Mouse (Mus musculus) liver, adult 2 months (tissue): ENCODE results near the gene Oaz1. TPM values are rescaled to one million over a fixed set of nuclear protein-coding genes. Genes with fewer than 3 reads are reported as not detected.
A peak's percentile ranks its signal among the peaks of the same experiment; 100 is the strongest.

Source experiments
- DNase-seq: peaks from one replicate; pipeline ENCODE4 v3.0.0-alpha.2; 2011; ENCODE audit warnings: low read depth, low spot score; ENCODE audit errors: extremely low read depth
- H3K27ac ChIP-seq: fragments of 200-500 bp; replicated peaks from 2 replicates; pipeline ENCODE4 v1.5.1; 2012; ENCODE audit warnings: low read depth, mild to moderate bottlenecking, control low read depth, inconsistent platforms, low read length; ENCODE audit not compliant: insufficient read depth
- H3K27me3 ChIP-seq: fragments of 200-500 bp; 2 replicates; pipeline ENCODE4 v1.6.1; 2012; ENCODE audit warnings: mild to moderate bottlenecking, moderate library complexity, low read length, inconsistent platforms; ENCODE audit not compliant: control insufficient read depth, insufficient read depth
- H3K36me3 ChIP-seq: fragments of 200-500 bp; 2 replicates; pipeline ENCODE4 v1.6.1; 2012; ENCODE audit warnings: low read length, inconsistent platforms; ENCODE audit not compliant: control insufficient read depth, insufficient read depth
- H3K4me1 ChIP-seq: fragments of 200-500 bp; 2 replicates; pipeline ENCODE4 v1.6.1; 2011; ENCODE audit warnings: low read length; ENCODE audit not compliant: control insufficient read depth, insufficient read depth
- H3K4me3 ChIP-seq: fragments of 200-500 bp; 2 replicates; pipeline ENCODE4 v1.5.1; 2011; ENCODE audit warnings: low read depth, mild to moderate bottlenecking, control low read depth, low read length, moderate library complexity; ENCODE audit not compliant: insufficient read depth
- H3K79me2 ChIP-seq: fragments of 200-500 bp; 2 replicates; pipeline ENCODE4 v1.6.1; 2012; ENCODE audit warnings: inconsistent platforms, mild to moderate bottlenecking, low read length, moderate library complexity; ENCODE audit not compliant: control insufficient read depth, insufficient read depth
- H3K9ac ChIP-seq: fragments of 200-500 bp; 2 replicates; pipeline ENCODE4 v1.6.1; 2012; ENCODE audit warnings: low read depth, mild to moderate bottlenecking, control low read depth, inconsistent platforms, low read length
- CTCF ChIP-seq: fragments of 200-500 bp; IDR thresholded peaks from 2 replicates; pipeline ENCODE4 v1.5.1; 2011; ENCODE audit warnings: low read depth, low read length, control low read depth
- POLR2A ChIP-seq: fragments of 200-500 bp; IDR thresholded peaks from 2 replicates; pipeline ENCODE4 v1.6.1; 2011; ENCODE audit warnings: low read length, control low read depth; ENCODE audit not compliant: insufficient read depth; ENCODE audit errors: extremely low read depth
- WGBS: fragments of 180-500 bp; shearing (Covaris S2); methylation state at CpG from one replicate; pipeline ENCODE4 v1.1.7; 2018; 5-methylcytosine and 5-hydroxymethylcytosine counted together
- polyA plus RNA-seq: library from polyadenylated mRNA; depleted of rRNA; stranded (reverse); fragments of >200 nt; gene quantifications from 2 replicates; pipeline ENCODE4 v1.2.3, GENCODE M21; 2012; rRNA removed
- total RNA-seq: library from RNA; depleted of rRNA; stranded (reverse); fragments of >200 nt; gene quantifications from 2 replicates; pipeline ENCODE4 v1.2.3, GENCODE M21; 2014; rRNA removed

Oaz1 gene
- total RNA-seq (527 and 614 TPM in 2 replicates), polyA plus RNA-seq (1,187 and 1,294 TPM in 2 replicates)

DNA sequence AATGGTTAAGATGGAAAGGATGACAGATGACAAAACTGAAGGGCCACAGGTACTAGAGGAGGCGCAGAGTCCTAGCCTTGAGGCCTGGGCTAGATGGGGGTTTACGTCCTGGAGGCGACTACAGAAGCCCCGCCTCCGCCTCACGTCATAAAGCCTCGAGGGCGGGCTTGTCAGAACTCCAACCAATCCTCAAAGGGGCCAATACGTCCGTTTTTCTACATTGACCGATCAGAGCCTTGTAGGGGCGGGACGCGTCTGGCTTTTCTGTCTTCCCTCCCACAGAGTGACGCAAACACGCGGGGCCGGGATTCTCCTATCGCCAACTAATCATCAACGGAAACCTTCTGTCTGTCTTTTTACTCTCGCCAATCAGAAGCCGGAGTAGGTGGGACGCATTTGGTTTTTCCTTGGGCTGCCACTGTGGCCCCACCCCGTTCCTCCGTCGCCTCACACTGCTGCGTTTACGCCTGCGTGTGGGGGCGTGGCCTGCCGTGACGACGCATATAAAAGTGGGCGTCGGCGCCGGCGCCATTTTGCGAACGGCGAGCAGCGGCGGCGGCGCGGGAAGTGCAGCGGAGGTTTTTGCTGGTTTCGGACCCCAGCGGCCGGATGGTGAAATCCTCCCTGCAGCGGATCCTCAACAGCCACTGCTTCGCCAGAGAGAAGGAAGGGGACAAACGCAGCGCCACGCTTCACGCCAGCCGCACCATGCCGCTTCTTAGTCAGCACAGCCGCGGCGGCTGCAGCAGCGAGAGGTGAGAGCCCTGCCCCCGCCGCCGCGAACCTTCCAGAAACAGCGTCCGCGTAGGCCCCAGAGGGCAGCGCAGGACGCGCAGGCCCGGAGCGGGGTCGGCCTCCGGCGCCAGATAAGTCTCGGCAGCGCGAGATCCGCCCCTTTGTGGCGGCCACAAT lies at the start of gene Oaz1:
Gene Oaz1, plus strand, starts transcription at position 506 of the 912 bp plus-strand sequence.
- DNase-seq, result peak; percentile 98

DNA sequence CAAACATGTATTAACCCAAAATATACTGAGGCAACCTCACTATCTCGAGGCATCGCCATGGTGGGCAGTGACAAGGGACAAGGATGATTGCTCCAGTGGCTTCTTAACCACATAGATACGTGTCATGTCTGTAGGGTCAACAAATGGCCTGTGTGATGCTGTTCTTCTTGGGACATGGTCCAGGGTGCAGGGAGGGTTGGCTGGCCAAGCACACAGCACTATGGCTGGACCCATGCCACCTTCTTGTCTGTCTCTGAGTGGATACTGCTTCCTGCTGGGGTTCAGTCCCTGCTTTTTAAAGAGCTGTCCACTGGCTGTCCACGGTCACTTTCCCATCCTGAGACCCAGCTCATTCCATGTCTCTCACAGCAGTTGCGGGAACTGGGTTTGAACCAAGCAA lies 49.3 kb upstream of the Oaz1 start:
- DNase-seq, result no peak
- H3K27ac ChIP-seq, result no peak overlapping the region
- no peak for TF ChIP-seq CTCF
- TF ChIP-seq POLR2A, result no peak
- H3K9ac ChIP-seq, result no peak overlapping the region
- H3K79me2 ChIP-seq, result no peaks in the 10 kb centered on the region; the same call in 1 of the 2 replicates
- no peak overlapping the region for H3K4me3 ChIP-seq
- H3K4me1 ChIP-seq, result peaks cover 11% of the 10 kb centered on the region
- H3K27me3 ChIP-seq, result no peaks in the 10 kb centered on the region
- WGBS, result 90% methylated on average over 5 of the region's 5 CpGs
- peaks cover 22% of the 10 kb centered on the region; the same call in 1 of the 2 replicates for H3K36me3 ChIP-seq

More for the DNA sequence above, at the start of gene Oaz1:
- Histone ChIP-seq H3K27me3 (no peaks in the 10 kb centered on the region), H3K36me3 (peaks cover 8% of the 10 kb centered on the region), H3K4me1 (peaks cover 37% of the 10 kb centered on the region), H3K4me3 (peak within 1 kb of the TSS; percentile 99), H3K9ac (peak within 1 kb of the TSS; percentile 99), H3K27ac (peak within 1 kb of the TSS; percentile 98), H3K79me2 (peaks cover 16% of the 10 kb centered on the region; the same call in 1 of the 2 replicates)
- WGBS, result under 1% methylated on average over 76 of the region's 82 CpGs
- TF ChIP-seq POLR2A, result peak; percentile 89
- no peak for TF ChIP-seq CTCF

DNA sequence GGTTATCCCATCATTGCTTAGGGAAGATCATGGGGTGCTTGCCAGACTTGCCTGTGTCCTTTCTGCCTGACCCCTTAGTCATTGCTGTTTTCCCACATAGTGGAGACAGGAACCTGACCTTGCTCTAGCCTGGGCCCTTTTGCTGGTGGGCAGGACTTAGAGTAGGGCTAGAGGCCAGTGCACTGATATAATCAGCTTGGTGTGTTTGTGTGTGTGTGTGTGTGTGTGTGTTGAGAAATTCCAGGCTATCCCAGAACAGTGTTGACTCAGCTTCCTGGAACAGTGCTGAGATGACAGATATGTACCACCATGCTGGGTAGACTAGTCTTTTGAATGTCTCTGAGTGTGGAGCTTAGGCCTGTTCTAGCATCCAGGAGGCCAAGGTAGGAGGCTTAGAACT lies 46.9 kb upstream of the Oaz1 start:
- H3K27me3 ChIP-seq, result no peaks in the 10 kb centered on the region
- peaks cover 27% of the 10 kb centered on the region; the same call in 1 of the 2 replicates for H3K36me3 ChIP-seq
- TF ChIP-seq POLR2A (no peak), CTCF (no peak)
- H3K9ac ChIP-seq, result no peak overlapping the region
- H3K4me1 ChIP-seq, result no peaks in the 10 kb centered on the region
- no peaks in the 10 kb centered on the region; the same call in 1 of the 2 replicates for H3K79me2 ChIP-seq
- no peak overlapping the region for H3K4me3 ChIP-seq
- H3K27ac ChIP-seq, result no peak overlapping the region
- DNase-seq, result no peak

DNA sequence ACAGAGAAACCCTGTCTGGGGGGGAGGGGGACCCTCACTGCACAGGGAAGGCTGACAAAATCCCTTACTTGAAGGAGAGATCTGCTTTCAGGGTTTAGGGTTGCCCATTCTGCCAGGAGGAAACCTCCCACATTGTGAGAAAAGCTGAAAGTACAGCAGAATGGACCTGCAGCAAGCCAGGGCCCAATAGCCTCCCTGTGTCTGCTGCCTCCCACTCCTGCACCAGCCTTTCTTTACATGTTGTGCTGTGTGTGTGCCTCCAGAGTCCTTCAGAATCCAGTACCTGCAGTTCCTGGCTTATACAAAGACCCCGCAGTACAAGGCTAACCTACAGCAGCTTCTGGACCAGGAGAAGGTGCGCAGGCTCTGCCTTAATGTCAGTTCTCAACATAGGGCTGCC lies 42.2 kb upstream of the Oaz1 start:
- no peak for DNase-seq
- WGBS, result 100% methylated on average over 2 of the region's 2 CpGs
- Histone ChIP-seq H3K27ac (no peak overlapping the region), H3K79me2 (no peaks in the 10 kb centered on the region), H3K4me1 (no peaks in the 10 kb centered on the region), H3K9ac (no peak overlapping the region), H3K36me3 (peaks cover 21% of the 10 kb centered on the region; the same call in 1 of the 2 replicates), H3K27me3 (no peaks in the 10 kb centered on the region), H3K4me3 (no peak overlapping the region)
- TF ChIP-seq CTCF, result no peak
- no peak for TF ChIP-seq POLR2A

DNA sequence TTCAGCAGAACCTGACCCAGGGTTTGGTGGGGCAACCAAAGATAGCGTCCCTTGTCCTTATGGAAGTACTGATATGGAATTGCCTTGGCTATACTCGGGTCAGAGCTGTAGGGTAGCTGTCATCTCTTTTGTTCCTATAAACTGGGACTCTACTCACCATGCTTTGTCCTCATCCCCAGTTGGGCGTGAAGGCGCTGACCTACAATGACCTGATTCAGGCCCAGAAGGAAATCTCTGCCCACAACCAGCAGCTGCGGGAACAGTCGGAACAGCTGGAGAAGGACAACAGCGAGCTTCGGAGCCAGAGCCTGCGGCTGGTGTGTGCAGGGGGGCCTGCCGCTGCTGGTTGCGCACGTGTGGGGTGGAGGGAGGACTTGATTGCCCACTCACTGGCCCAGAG lies 41.6 kb upstream of the Oaz1 start:
- TF ChIP-seq CTCF, result no peak
- no peak for TF ChIP-seq POLR2A
- no peak for DNase-seq
- Histone ChIP-seq H3K79me2 (no peaks in the 10 kb centered on the region), H3K4me3 (no peak overlapping the region), H3K4me1 (no peaks in the 10 kb centered on the region), H3K36me3 (peaks cover 21% of the 10 kb centered on the region; the same call in 1 of the 2 replicates), H3K27me3 (no peaks in the 10 kb centered on the region), H3K9ac (no peak overlapping the region), H3K27ac (no peak overlapping the region)
- WGBS, result 93% methylated on average over 12 of the region's 12 CpGs

DNA sequence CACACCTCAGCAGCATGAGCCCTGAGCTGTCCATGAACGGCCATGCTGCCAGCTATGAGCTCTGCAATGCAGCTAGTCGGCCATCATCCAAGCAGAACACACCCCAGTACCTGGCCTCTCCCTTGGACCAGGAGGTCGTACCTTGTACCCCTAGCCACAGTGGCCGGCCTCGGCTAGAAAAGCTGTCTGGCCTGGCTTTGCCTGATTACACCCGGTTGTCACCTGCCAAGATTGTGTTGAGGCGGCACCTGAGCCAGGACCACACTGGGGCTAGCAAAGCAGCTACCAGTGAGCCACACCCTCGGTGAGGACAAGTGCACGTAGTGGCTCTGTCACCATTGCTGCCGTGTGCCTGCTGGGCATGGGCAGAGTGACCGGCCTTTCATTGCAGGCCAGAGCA lies 40.5 kb upstream of the Oaz1 start:
- WGBS, result 93% methylated on average over 11 of the region's 11 CpGs
- no peak for TF ChIP-seq CTCF
- no peaks in the 10 kb centered on the region for H3K4me1 ChIP-seq
- H3K9ac ChIP-seq, result no peak overlapping the region
- H3K36me3 ChIP-seq, result peaks cover 17% of the 10 kb centered on the region; the same call in 1 of the 2 replicates
- no peaks in the 10 kb centered on the region for H3K27me3 ChIP-seq
- no peak for DNase-seq
- no peaks in the 10 kb centered on the region for H3K79me2 ChIP-seq
- H3K4me3 ChIP-seq, result no peak overlapping the region
- no peak overlapping the region for H3K27ac ChIP-seq
